In genomic region chr11:86385710-86386282, GRCm38 (mm10) we compare ENCODE assay signal across 15 mouse cellular contexts. TPM values are rescaled to one million over a fixed set of nuclear protein-coding genes. Genes with fewer than 3 reads are reported as not detected.
DNase-seq lines count a peak whose midpoint lies in the region; ATAC-seq lines count a peak whose summit lies in the region.
"Had no signal": no experiment of that assay in that cellular context is flagged by ENCODE, and none has a peak within 500 bp of the region (broad histone marks: within the 10 kb centered on the region; RNA-seq: fewer than 3 reads in every experiment).

No protein-coding gene starts in this region.

- no peaks in the 10 kb centered on the region for H3K9me3 ChIP-seq in lung, embryonic 16.5 days (ENCODE audit: control insufficient read depth, low read length)
- no peaks in the 10 kb centered on the region for H3K9me3 ChIP-seq in limb, embryonic 13.5 days
- no peaks in the 10 kb centered on the region for H3K9me3 ChIP-seq in forebrain, embryonic 13.5 days (replicated peaks)
- H3K9me3 ChIP-seq: heart, embryonic 10.5 days; hindbrain, embryonic 10.5 days; liver, embryonic 12.5 days had no signal

- H3K9ac ChIP-seq in lung, embryonic 16.5 days (ENCODE audit: low read length): no peak overlapping the region
- no peak overlapping the region for H3K9ac ChIP-seq in limb, embryonic 13.5 days
- no peak overlapping the region for H3K9ac ChIP-seq in forebrain, embryonic 13.5 days
- H3K9ac ChIP-seq: liver, embryonic 12.5 days had no signal

- no peak overlapping the region for H3K27ac ChIP-seq in lung, embryonic 16.5 days (ENCODE audit: low read length)
- H3K27ac ChIP-seq in limb, embryonic 13.5 days: no peak overlapping the region
- H3K27ac ChIP-seq in forebrain, embryonic 13.5 days: no peak overlapping the region
- H3K27ac ChIP-seq: gastrocnemius, adult 2 months; heart, embryonic 10.5 days; hindbrain, embryonic 10.5 days; liver, embryonic 12.5 days; macrophage had no signal

- no peaks in the 10 kb centered on the region for H3K36me3 ChIP-seq in lung, embryonic 16.5 days (ENCODE audit: control insufficient read depth, insufficient read depth, low read length)
- H3K36me3 ChIP-seq in limb, embryonic 13.5 days: no peaks in the 10 kb centered on the region
- H3K36me3 ChIP-seq in forebrain, embryonic 13.5 days (ENCODE audit: poor library complexity, severe bottlenecking): no peaks in the 10 kb centered on the region
- H3K36me3 ChIP-seq: heart, embryonic 10.5 days; hindbrain, embryonic 10.5 days; liver, embryonic 12.5 days had no signal

- 0 out of 2 replicates have a peak overlapping the region, but pooled peaks have one; percentile 12 for H3K4me2 ChIP-seq in lung, embryonic 16.5 days (ENCODE audit: low read depth, low read length)
- H3K4me2 ChIP-seq in limb, embryonic 13.5 days (replicated peaks): peak overlapping the region; percentile 3; the same call in 1 of the 2 replicates
- no peak overlapping the region for H3K4me2 ChIP-seq in forebrain, embryonic 13.5 days
- H3K4me2 ChIP-seq: liver, embryonic 12.5 days had no signal

- no peak for ATAC-seq in lung, embryonic 16.5 days (ENCODE audit: low read depth)
- ATAC-seq in limb, embryonic 13.5 days (ENCODE audit: low FRiP score, low read depth): 0 out of 2 replicates have a peak, but pooled peaks have one; percentile 36
- ATAC-seq in forebrain, embryonic 13.5 days: no peak
- ATAC-seq: liver, embryonic 12.5 days had no signal

- no peak for DNase-seq in lung, postnatal 10 days
- DNase-seq in spleen, postnatal 10 days (ENCODE audit: low spot score in 2 of 2): peak; percentile 18 to 60
- peak; percentile 60 for DNase-seq in thymus, postnatal 4 days
- no peak for DNase-seq in gastrocnemius, postnatal 36 days
- no peak for DNase-seq in right cerebral cortex, adult 2 months (ENCODE audit: low spot score in 2 of 2)
- DNase-seq: adrenal gland, adult 2 months; gastrocnemius, adult 2 months; kidney, adult 18-20 months had no signal

- 66% methylated on average over 11 of the region's 11 CpGs for WGBS in lung, embryonic 16.5 days
- WGBS in limb, embryonic 13.5 days: 58% methylated on average over 11 of the region's 11 CpGs
- WGBS in forebrain, embryonic 13.5 days: 92% methylated on average over 11 of the region's 11 CpGs

- no peaks in the 10 kb centered on the region; the same call in none of the 2 replicates for H3K4me1 ChIP-seq in lung, embryonic 16.5 days (replicated peaks; ENCODE audit: control insufficient read depth, insufficient read depth, low read length)
- peaks cover 28% of the 10 kb centered on the region for H3K4me1 ChIP-seq in limb, embryonic 13.5 days
- H3K4me1 ChIP-seq in forebrain, embryonic 13.5 days: peaks cover 11% of the 10 kb centered on the region; the same call in 1 of the 2 replicates

- no peaks in the 10 kb centered on the region for H3K27me3 ChIP-seq in lung, embryonic 16.5 days (ENCODE audit: control insufficient read depth, insufficient read depth, low read depth, low read length)
- no peaks in the 10 kb centered on the region for H3K27me3 ChIP-seq in limb, embryonic 13.5 days
- H3K27me3 ChIP-seq in forebrain, embryonic 13.5 days: no peaks in the 10 kb centered on the region
- H3K27me3 ChIP-seq: liver, embryonic 12.5 days had no signal

- no peak overlapping the region for H3K4me3 ChIP-seq in lung, embryonic 16.5 days (ENCODE audit: low read length)
- no peak overlapping the region for H3K4me3 ChIP-seq in limb, embryonic 13.5 days
- H3K4me3 ChIP-seq in forebrain, embryonic 13.5 days: no peak overlapping the region
- H3K4me3 ChIP-seq: gastrocnemius, adult 2 months; heart, embryonic 10.5 days; hindbrain, embryonic 10.5 days; liver, embryonic 12.5 days had no signal

- intact Hi-C loops in gastrocnemius, postnatal 36 days (cut with DNase I): no loop called here

RNA-seq across cellular contexts. Expression of gene Med13, which starts 28.4 kb away (rescaled TPM):
- 7.5 and 7.6 TPM in 2 replicates for polyA plus RNA-seq in lung, embryonic 16.5 days (2015; fragmentation: Nextera tagmentation; extraction: Ambion mirVana)
- polyA plus RNA-seq in limb, embryonic 13.5 days (2015; fragmentation: Nextera tagmentation; extraction: Ambion mirVana): 10.2 and 10.7 TPM in 2 replicates
- 12.4 and 13.4 TPM in 2 replicates for polyA plus RNA-seq in forebrain, embryonic 13.5 days (2015; fragmentation: Nextera tagmentation; extraction: Ambion mirVana)
- 10 to 100 TPM; 31.8 to 35.9 TPM for total RNA-seq in gastrocnemius, postnatal 36 days (2021)

Comparison
In these comparisons a context has a peak if more than half of its experiments do, and no peak if none do; other contexts are left out.
1. DNase-seq: peak in spleen, postnatal 10 days (2 of 2) and thymus, postnatal 4 days (single experiment); none in lung, postnatal 10 days (single experiment), gastrocnemius, postnatal 36 days (0 of 2) and right cerebral cortex, adult 2 months (0 of 2).